Comparison of ENCODE assay signal across 10 mouse cellular contexts in the genomic region with DNA sequence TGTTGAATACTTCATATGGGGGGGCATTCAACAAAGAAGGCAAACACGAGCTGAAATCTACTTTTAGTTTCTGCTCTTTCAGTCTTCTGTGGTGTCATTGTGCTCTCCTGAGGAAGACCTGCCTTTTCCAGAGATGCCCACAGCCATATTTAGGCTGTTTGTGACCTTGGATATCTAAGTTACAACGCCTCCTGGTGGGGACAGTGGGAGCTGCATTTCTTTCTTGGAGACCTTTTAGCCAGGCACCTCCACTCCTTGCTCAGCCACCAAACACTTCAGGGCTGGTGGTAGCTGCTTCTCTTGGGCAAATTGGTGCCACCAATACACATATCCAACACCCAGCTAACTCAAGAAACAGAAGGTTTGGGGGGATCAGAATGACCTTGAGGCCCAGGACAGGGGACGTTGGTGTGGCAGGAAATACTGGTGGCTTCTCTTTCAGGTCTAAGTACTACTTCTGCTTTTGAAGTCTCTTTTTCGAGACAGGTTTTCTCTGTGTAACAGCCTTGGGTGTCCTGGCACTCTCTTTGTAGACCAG. TPM values are rescaled to one million over a fixed set of nuclear protein-coding genes. Genes with fewer than 3 reads are reported as not detected.
DNase-seq lines count a peak whose midpoint lies in the region; ATAC-seq lines count a peak whose summit lies in the region.
"Had no signal": no experiment of that assay in that cellular context is flagged by ENCODE, and none has a peak within 500 bp of the region (broad histone marks: within the 10 kb centered on the region; RNA-seq: fewer than 3 reads in every experiment).

No protein-coding gene starts in this region.

- H3K36me3 ChIP-seq in hindbrain, embryonic 10.5 days, result no peaks in the 10 kb centered on the region
- no peaks in the 10 kb centered on the region; the same call in 1 of the 2 replicates for H3K36me3 ChIP-seq in hindbrain, embryonic 14.5 days (replicated peaks; ENCODE audit: control insufficient read depth, insufficient read depth)
- H3K36me3 ChIP-seq in kidney, embryonic 14.5 days (ENCODE audit: control insufficient read depth, insufficient read depth, low read length), result no peaks in the 10 kb centered on the region

- H3K27me3 ChIP-seq in hindbrain, embryonic 10.5 days (ENCODE audit: insufficient read depth, poor library complexity, severe bottlenecking), result peaks cover 100% of the 10 kb centered on the region
- peaks cover 91% of the 10 kb centered on the region for H3K27me3 ChIP-seq in hindbrain, embryonic 14.5 days (ENCODE audit: control insufficient read depth, insufficient read depth, low read length)
- H3K27me3 ChIP-seq in kidney, embryonic 14.5 days (ENCODE audit: control insufficient read depth, insufficient read depth, low read length), result peaks cover 65% of the 10 kb centered on the region

- no peak overlapping the region for H3K4me3 ChIP-seq in hindbrain, embryonic 10.5 days
- H3K4me3 ChIP-seq in hindbrain, embryonic 14.5 days (replicated peaks; ENCODE audit: low read length), result no peak overlapping the region
- no peak overlapping the region for H3K4me3 ChIP-seq in kidney, embryonic 14.5 days (ENCODE audit: low read length)

- 0 out of 2 replicates have a peak, but pooled peaks cover 2% of the 10 kb centered on the region for H3K9me3 ChIP-seq in hindbrain, embryonic 10.5 days
- H3K9me3 ChIP-seq in hindbrain, embryonic 14.5 days (ENCODE audit: control insufficient read depth, low read length), result no peaks in the 10 kb centered on the region
- no peaks in the 10 kb centered on the region for H3K9me3 ChIP-seq in kidney, embryonic 14.5 days (ENCODE audit: control insufficient read depth, low read length)

- H3K4me2 ChIP-seq in hindbrain, embryonic 14.5 days (replicated peaks), result no peak overlapping the region
- no peak overlapping the region for H3K4me2 ChIP-seq in kidney, embryonic 14.5 days (replicated peaks; ENCODE audit: low read depth, low read length)

- H3K9ac ChIP-seq in hindbrain, embryonic 14.5 days, result no peak overlapping the region
- no peak overlapping the region for H3K9ac ChIP-seq in kidney, embryonic 14.5 days (ENCODE audit: low read depth, low read length)

- H3K4me1 ChIP-seq in hindbrain, embryonic 10.5 days (replicated peaks), result peaks cover 24% of the 10 kb centered on the region
- H3K4me1 ChIP-seq in hindbrain, embryonic 14.5 days (replicated peaks; ENCODE audit: control insufficient read depth, insufficient read depth, low read length), result peaks cover 7% of the 10 kb centered on the region
- H3K4me1 ChIP-seq in kidney, embryonic 14.5 days (ENCODE audit: control insufficient read depth, insufficient read depth, low read length), result peaks cover 10% of the 10 kb centered on the region

- H3K27ac ChIP-seq in hindbrain, embryonic 10.5 days, result no peak overlapping the region
- H3K27ac ChIP-seq in hindbrain, embryonic 14.5 days, result no peak overlapping the region
- no peak overlapping the region for H3K27ac ChIP-seq in kidney, embryonic 14.5 days (ENCODE audit: low read depth, low read length)

- no peak for ATAC-seq in hindbrain, embryonic 14.5 days (ENCODE audit: low FRiP score)
- no peak for ATAC-seq in kidney, embryonic 14.5 days (ENCODE audit: low FRiP score, low TSS enrichment)

- 64% methylated on average over 4 of the region's 4 CpGs for WGBS in hindbrain, embryonic 10.5 days
- 61% methylated on average over 4 of the region's 4 CpGs for WGBS in hindbrain, embryonic 14.5 days
- 67% methylated on average over 4 of the region's 4 CpGs for WGBS in kidney, embryonic 14.5 days

- DNase-seq in hindbrain, embryonic 10.5 days (ENCODE audit: low spot score), result peak; percentile 15
- no peak for DNase-seq in hindbrain, embryonic 14.5 days (ENCODE audit: low spot score)
- DNase-seq in spleen, adult 12 weeks (ENCODE audit: low spot score), result peak; percentile 49
- DNase-seq in spleen, postnatal 36 days (ENCODE audit: low spot score in 2 of 2), result no peak
- peak; percentile 66 for DNase-seq in c-Kit-negative CD71-positive TER-119-positive erythroid progenitor cells, embryonic 14.5 days (ENCODE audit: low read depth, low spot score)
- peak; percentile 31 to 65 for DNase-seq in spleen, postnatal 14 days (ENCODE audit: low spot score in 2 of 2)
- DNase-seq in embryo, embryonic 9.5 days (ENCODE audit: extremely low spot score), result no peak
- DNase-seq: cerebellum, adult 9-10 months had no signal

RNA-seq across cellular contexts. Expression of gene Rtn4rl2, which starts 15.8 kb away (rescaled TPM):
- polyA plus RNA-seq in hindbrain, embryonic 10.5 days (2016; fragmentation: Nextera tagmentation; extraction: Ambion mirVana), result 3.8 and 4.0 TPM in 2 replicates
- 3.8 and 4.5 TPM in 2 replicates for polyA plus RNA-seq in hindbrain, embryonic 14.5 days (2014; fragmentation: Nextera tagmentation; extraction: Ambion mirVana)
- polyA plus RNA-seq in kidney, embryonic 14.5 days (2014; fragmentation: Nextera tagmentation; extraction: Ambion mirVana), result 1.6 and 2.1 TPM in 2 replicates

RNA-seq across cellular contexts. Expression of gene Slc43a1, which starts 32.0 kb away (rescaled TPM):
- 23.1 and 28.6 TPM in 2 replicates for polyA plus RNA-seq in hindbrain, embryonic 10.5 days (2016; fragmentation: Nextera tagmentation; extraction: Ambion mirVana)
- 1.5 and 1.6 TPM in 2 replicates for polyA plus RNA-seq in hindbrain, embryonic 14.5 days (2014; fragmentation: Nextera tagmentation; extraction: Ambion mirVana)
- 15.5 and 19.4 TPM in 2 replicates for polyA plus RNA-seq in kidney, embryonic 14.5 days (2014; fragmentation: Nextera tagmentation; extraction: Ambion mirVana)

RNA-seq across cellular contexts. Expression of gene Timm10, which starts 43.9 kb away (rescaled TPM):
- polyA plus RNA-seq in hindbrain, embryonic 10.5 days (2016; fragmentation: Nextera tagmentation; extraction: Ambion mirVana), result 56.3 and 58.9 TPM in 2 replicates
- polyA plus RNA-seq in hindbrain, embryonic 14.5 days (2014; fragmentation: Nextera tagmentation; extraction: Ambion mirVana), result 75.8 and 83.3 TPM in 2 replicates
- polyA plus RNA-seq in kidney, embryonic 14.5 days (2014; fragmentation: Nextera tagmentation; extraction: Ambion mirVana), result 65.3 and 79.4 TPM in 2 replicates

RNA-seq across cellular contexts. Expression of gene Smtnl1, which starts 48.2 kb away (rescaled TPM):
- 0.09 and 0.14 TPM in 2 replicates for polyA plus RNA-seq in hindbrain, embryonic 10.5 days (2016; fragmentation: Nextera tagmentation; extraction: Ambion mirVana)
- not detected in 2 replicates for polyA plus RNA-seq in hindbrain, embryonic 14.5 days (2014; fragmentation: Nextera tagmentation; extraction: Ambion mirVana)
- polyA plus RNA-seq in kidney, embryonic 14.5 days (2014; fragmentation: Nextera tagmentation; extraction: Ambion mirVana), result 0.16 and 0.24 TPM in 2 replicates
- polyA plus RNA-seq: forebrain, embryonic 11.5 days had no signal

Comparison
In these comparisons a context has a peak if more than half of its experiments do, and no peak if none do; other contexts are left out.
1. DNase-seq: peak in hindbrain, embryonic 10.5 days (single experiment), spleen, adult 12 weeks (single experiment), c-Kit-negative CD71-positive TER-119-positive erythroid progenitor cells, embryonic 14.5 days (single experiment) and spleen, postnatal 14 days (2 of 2); none in hindbrain, embryonic 14.5 days (single experiment), spleen, postnatal 36 days (0 of 2) and embryo, embryonic 9.5 days (single experiment).